Mouse (Mus musculus): ENCODE results near the gene Brd4. TPM values are rescaled to one million over a fixed set of nuclear protein-coding genes. Genes with fewer than 3 reads are reported as not detected.

The Brd4 gene
- polyA plus RNA-seq, 1 experiment from 2014 or later = 108 TPM

DNA sequence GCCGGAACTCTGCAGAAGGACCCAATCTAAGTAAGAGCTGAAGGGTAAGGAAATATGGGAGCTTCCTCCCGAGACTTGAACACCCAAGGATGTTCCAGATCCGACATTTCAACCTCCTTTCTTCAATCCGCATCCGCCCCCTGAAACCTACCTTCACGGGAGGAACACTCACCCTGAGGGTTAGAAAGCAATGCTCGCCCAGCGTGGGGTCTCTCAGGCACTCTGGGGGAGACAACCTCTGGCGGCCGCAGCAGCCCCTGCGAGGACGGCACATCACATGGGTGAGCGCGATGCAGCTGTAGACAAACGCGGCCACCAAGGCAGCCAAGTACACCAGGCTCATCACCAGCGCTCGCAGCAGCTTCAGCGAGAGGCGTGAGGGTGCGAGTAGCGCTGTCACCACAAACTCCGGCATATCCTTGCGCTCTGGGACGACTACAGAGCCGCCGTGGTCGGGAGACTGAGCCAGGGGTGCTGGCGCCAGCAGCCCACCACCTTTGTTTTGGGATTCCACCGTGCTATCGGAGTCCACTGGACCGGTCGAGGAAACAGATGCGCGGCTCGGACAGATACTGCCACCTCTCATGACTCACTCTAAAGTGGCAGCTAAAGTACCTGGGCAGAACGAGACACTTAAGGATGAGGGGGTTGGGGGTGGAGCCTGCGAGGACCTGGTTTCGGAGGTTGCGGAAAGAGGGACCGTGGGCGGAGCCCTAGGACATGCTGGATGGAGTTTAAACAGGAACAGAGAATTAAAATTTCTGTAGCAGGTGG lies 95.5 kb downstream of the Brd4 start, which contains the start of gene Ephx3:
Gene Ephx3 (minus strand): TSS at position 687 of the 774 bp plus-strand sequence.
- H3K36me3 ChIP-seq = no peaks in the 10 kb centered on the region
- peak within 1 kb of the TSS; percentile 39 for H3K4me3 ChIP-seq
- peak within 1 kb of the TSS; percentile 69 for H3K4me2 ChIP-seq (replicated peaks)
- peak within 1 kb of the TSS; percentile 43 for H3K9ac ChIP-seq (replicated peaks)
- no peak within 1 kb of the TSS for H3K27ac ChIP-seq (replicated peaks)
- H3K4me1 ChIP-seq = peaks cover 15% of the 10 kb centered on the region
- ATAC-seq (ENCODE audit: low FRiP score, low read depth) = no peak
- WGBS = 5% methylated on average over 42 of the region's 42 CpGs
- H3K27me3 ChIP-seq = peaks cover 28% of the 10 kb centered on the region
- H3K9me3 ChIP-seq = no peaks in the 10 kb centered on the region

DNA sequence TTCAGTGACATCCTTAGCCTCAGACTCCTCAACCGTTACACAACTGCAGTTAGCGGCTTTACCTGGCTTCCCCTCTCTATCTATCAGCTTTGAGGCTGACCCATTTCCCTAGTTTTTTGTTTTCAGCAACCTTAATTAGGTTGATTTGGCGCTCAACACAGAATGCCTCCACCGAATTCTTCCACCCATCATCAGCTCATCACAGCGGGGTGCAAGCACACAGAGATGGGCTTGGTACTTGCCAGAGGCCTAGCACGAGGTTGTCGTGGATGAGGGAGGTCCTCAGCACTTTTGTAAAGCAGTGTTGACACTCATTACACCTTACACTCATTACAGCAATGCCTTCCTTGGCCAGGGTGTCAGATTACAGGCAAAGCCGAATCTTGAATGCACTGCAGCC lies 101.5 kb downstream of the Brd4 start:
- WGBS = 36% methylated on average over 8 of the region's 8 CpGs
- no peak overlapping the region for H3K27ac ChIP-seq (replicated peaks)
- H3K27me3 ChIP-seq = peaks cover 1% of the 10 kb centered on the region
- no peak overlapping the region for H3K4me2 ChIP-seq (replicated peaks)
- H3K4me3 ChIP-seq = no peak overlapping the region
- no peaks in the 10 kb centered on the region for H3K36me3 ChIP-seq
- ATAC-seq (ENCODE audit: low FRiP score, low read depth) = no peak
- H3K9ac ChIP-seq (replicated peaks) = no peak overlapping the region
- H3K4me1 ChIP-seq = peaks cover 32% of the 10 kb centered on the region
- H3K9me3 ChIP-seq = no peaks in the 10 kb centered on the region

DNA sequence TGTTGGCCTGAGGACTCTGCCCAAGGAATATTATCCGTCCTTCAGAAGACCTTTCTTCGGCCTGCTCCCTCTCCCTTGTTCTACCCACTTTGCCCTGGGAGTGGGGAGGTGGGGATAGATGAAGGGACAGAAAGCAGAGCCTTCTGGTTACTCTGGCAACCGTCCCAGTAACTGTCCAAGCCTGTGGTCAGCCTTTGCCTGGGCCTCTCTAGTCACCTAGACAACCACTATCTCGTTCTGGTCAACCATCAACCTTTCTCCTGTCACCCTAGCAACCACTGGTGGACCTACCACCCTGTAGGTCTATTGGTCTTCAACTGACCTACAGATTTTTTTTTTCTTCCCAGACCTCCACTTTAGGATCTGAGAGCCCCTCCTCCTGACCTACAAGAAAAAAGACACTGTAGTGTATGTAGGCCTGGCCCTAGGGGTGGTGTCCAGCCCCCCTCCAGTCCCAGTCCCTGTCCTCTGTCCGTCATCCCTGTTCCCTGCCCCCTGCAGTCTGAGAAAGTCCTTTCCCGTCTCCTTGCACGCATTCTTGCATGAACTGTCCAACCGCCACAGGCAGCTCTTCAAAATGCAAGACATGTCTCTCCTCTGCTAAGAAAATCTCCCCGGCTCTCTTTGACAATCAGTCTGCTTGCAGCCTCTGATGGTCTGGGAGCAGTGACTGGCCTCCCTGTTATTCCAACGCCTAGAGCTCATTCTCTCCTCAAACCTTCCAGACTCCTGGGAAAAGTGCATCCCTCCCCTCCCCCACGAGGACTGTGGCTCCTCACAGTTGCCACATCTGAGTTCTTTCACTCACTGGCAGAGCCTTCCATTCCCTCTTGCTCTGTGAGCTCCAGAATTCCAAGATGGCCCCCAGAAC lies 104.7 kb downstream of the Brd4 start:
- Histone ChIP-seq H3K36me3 (no peaks in the 10 kb centered on the region), H3K4me1 (peaks cover 32% of the 10 kb centered on the region), H3K27ac (replicated peaks) (peak overlapping the region; percentile 77), H3K9me3 (no peaks in the 10 kb centered on the region), H3K4me2 (replicated peaks) (no peak overlapping the region; the same call in none of the 2 replicates), H3K27me3 (no peaks in the 10 kb centered on the region), H3K4me3 (no peak overlapping the region), H3K9ac (replicated peaks) (no peak overlapping the region)
- peak; percentile 80 for ATAC-seq (ENCODE audit: low FRiP score, low read depth)
- WGBS = 22% methylated on average over 11 of the region's 11 CpGs

DNA sequence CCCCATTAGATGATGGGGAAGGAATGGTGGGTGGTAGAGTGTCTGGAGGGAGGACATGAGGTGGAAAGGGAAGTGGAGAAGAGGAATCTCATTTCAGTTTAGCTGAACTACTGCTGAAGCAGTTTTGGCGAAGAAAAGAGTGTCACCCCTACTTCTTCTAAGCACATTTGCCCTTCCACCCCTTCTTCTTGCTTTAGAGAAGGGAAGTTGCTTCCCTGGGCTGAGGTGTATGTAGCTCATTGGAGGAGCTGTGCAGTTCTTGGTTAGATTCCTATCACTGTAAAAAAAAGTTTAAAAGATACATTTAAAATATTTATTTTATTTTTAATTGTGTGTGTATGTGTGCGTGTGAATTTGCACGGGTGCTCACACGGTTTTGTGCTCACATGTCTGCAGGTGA lies 107.6 kb downstream of the Brd4 start:
- no peak overlapping the region for H3K27ac ChIP-seq (replicated peaks)
- no peak for ATAC-seq (ENCODE audit: low FRiP score, low read depth)
- H3K36me3 ChIP-seq = no peaks in the 10 kb centered on the region
- no peaks in the 10 kb centered on the region for H3K9me3 ChIP-seq
- H3K27me3 ChIP-seq = no peaks in the 10 kb centered on the region
- no peak overlapping the region for H3K4me3 ChIP-seq
- H3K4me2 ChIP-seq (replicated peaks) = no peak overlapping the region
- 88% methylated on average over 4 of the region's 4 CpGs for WGBS
- H3K4me1 ChIP-seq = peaks cover 19% of the 10 kb centered on the region
- H3K9ac ChIP-seq (replicated peaks) = no peak overlapping the region

DNA sequence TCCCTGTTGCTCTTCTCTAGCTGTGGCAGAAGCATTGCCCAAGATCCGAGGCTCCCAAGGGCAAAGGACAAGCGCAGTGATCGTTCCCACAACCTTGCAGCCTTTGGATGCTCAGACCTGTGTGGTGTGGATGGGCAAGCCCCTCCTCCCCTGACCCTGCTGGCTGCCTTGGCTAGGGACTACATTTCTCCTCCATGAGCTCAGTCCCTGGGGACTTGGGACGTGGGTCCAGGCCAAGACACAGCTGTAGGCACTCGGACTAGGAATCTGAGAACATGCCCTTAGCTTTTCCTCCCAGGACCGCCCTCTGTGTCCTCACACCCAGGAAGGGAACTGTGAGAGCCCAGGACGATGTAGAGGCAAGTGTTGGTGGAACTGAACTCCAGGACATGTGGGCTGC lies 111.4 kb downstream of the Brd4 start:
- WGBS = 57% methylated on average over 7 of the region's 7 CpGs
- no peak overlapping the region for H3K4me2 ChIP-seq (replicated peaks)
- no peaks in the 10 kb centered on the region for H3K36me3 ChIP-seq
- no peak for ATAC-seq (ENCODE audit: low FRiP score, low read depth)
- no peaks in the 10 kb centered on the region for H3K4me1 ChIP-seq
- no peaks in the 10 kb centered on the region for H3K27me3 ChIP-seq
- no peak overlapping the region for H3K9ac ChIP-seq (replicated peaks)
- H3K27ac ChIP-seq (replicated peaks) = no peak overlapping the region
- H3K9me3 ChIP-seq = no peaks in the 10 kb centered on the region
- H3K4me3 ChIP-seq = no peak overlapping the region

DNA sequence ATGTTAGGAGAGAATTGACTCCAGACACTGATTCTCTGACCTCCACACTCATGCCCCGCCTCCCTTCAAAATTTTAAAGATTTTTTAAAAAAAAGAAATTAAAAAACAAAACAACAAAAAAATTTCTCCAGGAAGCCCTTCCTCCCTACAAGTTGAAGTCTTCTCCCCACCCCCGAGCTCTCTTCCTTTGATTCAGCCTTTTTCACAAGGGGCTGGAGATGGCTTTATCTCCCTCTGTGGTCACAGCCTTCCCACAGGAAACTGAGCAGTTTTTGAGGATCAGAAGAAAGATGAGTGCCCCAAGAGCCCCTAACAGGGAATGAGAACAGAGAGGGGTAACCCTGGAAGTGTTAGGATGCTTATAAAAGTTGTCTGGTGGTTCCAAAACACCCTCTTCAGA lies 112.0 kb downstream of the Brd4 start:
- Histone ChIP-seq H3K27ac (replicated peaks) (no peak overlapping the region), H3K9ac (replicated peaks) (no peak overlapping the region), H3K4me1 (0 out of 2 replicates have a peak, but pooled peaks cover under 1% of the 10 kb centered on the region), H3K4me3 (no peak overlapping the region), H3K27me3 (no peaks in the 10 kb centered on the region), H3K36me3 (no peaks in the 10 kb centered on the region), H3K4me2 (replicated peaks) (no peak overlapping the region), H3K9me3 (no peaks in the 10 kb centered on the region)
- WGBS = 83% methylated on average over 2 of the region's 2 CpGs
- no peak for ATAC-seq (ENCODE audit: low FRiP score, low read depth)

DNA sequence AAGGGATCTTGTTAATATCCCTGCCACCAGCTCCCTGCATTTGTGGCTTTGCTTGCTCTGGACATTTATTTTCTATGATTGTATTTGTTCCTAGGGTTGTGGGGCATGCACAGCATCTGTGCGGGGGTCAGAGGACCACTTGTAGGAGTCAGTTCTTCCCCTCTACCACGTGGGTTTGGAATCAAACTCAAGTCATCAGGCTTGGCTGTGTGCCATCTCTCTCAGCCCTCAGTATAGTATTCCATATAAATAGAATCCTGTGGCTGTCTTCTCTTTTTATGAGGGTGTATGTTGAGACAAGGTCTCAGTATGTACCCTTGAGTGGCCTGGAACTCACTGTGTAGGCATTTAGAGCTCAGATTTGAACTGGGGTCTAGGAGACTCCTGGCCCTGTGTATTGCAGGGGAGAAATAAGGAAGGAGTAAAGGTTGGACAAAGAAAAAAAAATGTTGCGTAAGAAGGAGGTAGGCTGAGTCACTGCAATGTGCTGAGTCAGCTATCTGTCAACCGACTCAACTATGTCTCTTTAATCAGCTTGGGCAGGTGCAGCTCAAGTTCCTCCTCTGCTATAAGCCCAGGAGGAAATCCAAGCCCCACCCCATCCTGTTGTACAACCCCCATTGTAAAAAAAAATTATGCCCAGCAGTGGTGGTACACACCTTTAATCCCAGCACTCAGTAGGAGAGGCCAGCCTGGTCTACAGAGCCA lies 114.8 kb downstream of the Brd4 start:
- 85% methylated on average over 4 of the region's 4 CpGs for WGBS
- H3K4me3 ChIP-seq = no peak overlapping the region
- H3K4me1 ChIP-seq = peaks cover 22% of the 10 kb centered on the region
- no peak for ATAC-seq (ENCODE audit: low FRiP score, low read depth)
- H3K9ac ChIP-seq (replicated peaks) = no peak overlapping the region
- no peaks in the 10 kb centered on the region for H3K36me3 ChIP-seq
- H3K27me3 ChIP-seq = 0 out of 2 replicates have a peak, but pooled peaks cover 3% of the 10 kb centered on the region
- no peaks in the 10 kb centered on the region for H3K9me3 ChIP-seq
- H3K27ac ChIP-seq (replicated peaks) = no peak overlapping the region
- no peak overlapping the region for H3K4me2 ChIP-seq (replicated peaks)

DNA sequence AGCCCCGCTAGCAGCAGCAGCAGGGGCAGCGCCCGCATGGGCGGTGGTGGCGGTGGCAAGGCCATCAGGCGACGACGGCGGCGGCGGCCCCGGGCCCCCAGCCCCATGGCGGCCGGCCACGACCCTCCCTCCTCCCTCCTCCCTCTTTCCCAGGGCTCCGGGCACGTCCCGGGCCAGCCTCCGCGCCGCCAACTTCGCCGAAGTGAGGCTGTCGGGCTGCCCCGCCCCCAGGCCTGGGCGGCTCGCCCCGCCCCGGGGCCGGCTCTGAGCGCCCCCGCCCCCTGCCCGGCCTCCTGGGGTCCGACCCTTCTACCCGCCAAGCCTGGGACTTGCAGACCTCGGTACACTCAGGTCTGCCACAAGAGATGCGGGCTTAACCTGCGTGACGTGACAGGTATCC lies 117.8 kb downstream of the Brd4 start, which contains the start of gene Notch3:
Gene Notch3 (minus strand): TSS at position 166 of the 400 bp plus-strand sequence.
- 0 out of 2 replicates have a peak, but pooled peaks cover 2% of the 10 kb centered on the region for H3K36me3 ChIP-seq
- H3K4me3 ChIP-seq = peak within 1 kb of the TSS; percentile 63
- H3K4me2 ChIP-seq (replicated peaks) = peak within 1 kb of the TSS; percentile 71
- peaks cover 51% of the 10 kb centered on the region for H3K4me1 ChIP-seq
- 0 out of 2 replicates have a peak, but pooled peaks cover 3% of the 10 kb centered on the region for H3K27me3 ChIP-seq
- ATAC-seq (ENCODE audit: low FRiP score, low read depth) = peak; percentile 39
- H3K9ac ChIP-seq (replicated peaks) = peak within 1 kb of the TSS; percentile 81
- H3K27ac ChIP-seq (replicated peaks) = peak within 1 kb of the TSS; percentile 93
- under 1% methylated on average over 23 of the region's 39 CpGs for WGBS
- H3K9me3 ChIP-seq = no peaks in the 10 kb centered on the region

DNA sequence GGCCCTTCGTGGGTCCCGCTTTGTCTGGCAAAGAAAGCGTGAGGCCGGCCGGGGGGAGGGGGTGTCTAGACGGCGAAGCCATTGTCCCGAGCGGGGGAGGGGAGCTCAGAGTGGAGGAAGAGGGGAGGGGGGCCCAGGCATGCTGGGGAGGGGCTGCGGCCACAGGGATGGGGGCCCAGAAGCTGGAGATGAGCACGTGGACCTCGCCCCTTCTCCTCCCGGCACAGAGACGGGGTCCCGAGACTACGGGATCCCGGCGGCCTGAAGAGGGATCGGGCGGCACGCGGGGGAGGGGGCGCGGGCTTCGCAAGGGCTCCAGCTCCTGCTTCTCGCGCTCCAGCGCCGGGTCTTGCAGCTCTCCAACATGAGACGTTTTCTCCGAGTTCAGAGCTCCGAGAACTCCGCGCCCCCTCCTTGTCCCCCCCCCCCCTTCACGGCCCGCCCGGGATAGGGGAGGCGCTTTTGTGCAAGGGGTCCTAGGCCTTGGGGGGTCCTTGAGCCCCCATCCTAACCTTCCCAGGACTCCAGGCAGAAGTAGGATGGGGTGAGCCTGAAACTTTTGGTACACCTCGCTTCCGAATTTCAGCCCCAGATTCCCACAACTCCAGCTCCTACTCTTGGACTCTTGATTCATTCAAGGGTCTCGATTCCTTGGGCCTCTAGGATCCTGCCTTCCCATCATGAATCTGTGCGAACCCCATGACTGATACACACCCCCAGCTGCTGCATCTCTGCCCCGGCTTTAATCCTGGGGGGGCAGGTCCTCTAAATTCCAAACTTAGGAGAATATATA lies 118.5 kb downstream of the Brd4 start:
- Histone ChIP-seq H3K4me1 (peaks cover 55% of the 10 kb centered on the region), H3K4me3 (peak overlapping the region; percentile 63)

DNA sequence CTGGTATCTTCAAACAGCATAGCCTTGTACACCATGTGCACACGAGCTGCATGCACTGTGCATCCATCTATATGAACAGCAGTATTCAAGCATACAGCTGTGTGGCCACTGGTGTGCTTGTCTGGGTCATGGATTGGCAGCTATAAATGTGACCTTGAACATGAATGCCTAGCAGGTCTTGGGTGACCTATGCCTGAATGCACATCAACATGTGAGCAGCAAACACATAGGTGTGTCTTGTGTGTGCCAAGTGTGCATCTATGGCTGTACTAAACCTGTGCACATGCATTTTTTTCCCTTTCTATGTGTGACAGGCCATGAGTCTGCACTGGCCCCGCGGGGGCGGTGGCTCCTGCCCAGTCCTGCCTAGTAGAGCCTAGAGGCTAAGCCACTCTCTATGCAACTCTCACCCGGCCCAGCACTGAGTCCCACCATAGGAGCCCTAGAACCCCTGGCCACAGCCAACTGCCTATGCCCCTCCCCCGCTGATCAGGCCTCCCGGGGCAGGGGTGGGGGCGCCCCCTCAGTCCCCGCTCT lies 119.2 kb downstream of the Brd4 start:
- no peaks in the 10 kb centered on the region for H3K9me3 ChIP-seq
- peak overlapping the region; percentile 71 for H3K4me2 ChIP-seq (replicated peaks)
- 1% methylated on average over 9 of the region's 9 CpGs for WGBS
- peaks cover 7% of the 10 kb centered on the region; the same call in 1 of the 2 replicates for H3K36me3 ChIP-seq
- H3K4me3 ChIP-seq = peak overlapping the region; percentile 63
- 0 out of 2 replicates have a peak, but pooled peaks cover 3% of the 10 kb centered on the region for H3K27me3 ChIP-seq
- peak overlapping the region; percentile 81 for H3K9ac ChIP-seq (replicated peaks)
- peak overlapping the region; percentile 93 for H3K27ac ChIP-seq (replicated peaks)
- H3K4me1 ChIP-seq = peaks cover 59% of the 10 kb centered on the region
- peak; percentile 81 for ATAC-seq (ENCODE audit: low FRiP score, low read depth)

More for the DNA sequence above, 118.5 kb downstream of the Brd4 start:
- H3K9me3 ChIP-seq = no peaks in the 10 kb centered on the region
- H3K4me2 ChIP-seq (replicated peaks) = peak overlapping the region; percentile 71
- H3K27ac ChIP-seq (replicated peaks) = peak overlapping the region; percentile 93
- 0 out of 2 replicates have a peak, but pooled peaks cover 3% of the 10 kb centered on the region for H3K27me3 ChIP-seq
- peak; percentile 82 for ATAC-seq (ENCODE audit: low FRiP score, low read depth)
- under 1% methylated on average over 41 of the region's 43 CpGs for WGBS
- H3K36me3 ChIP-seq = 0 out of 2 replicates have a peak, but pooled peaks cover 2% of the 10 kb centered on the region
- H3K9ac ChIP-seq (replicated peaks) = peak overlapping the region; percentile 81
